Mouse (Mus musculus) forebrain, embryonic 16.5 days (tissue): ENCODE data around the gene Smu1. TPM values are rescaled to one million over a fixed set of nuclear protein-coding genes. Genes with fewer than 3 reads are reported as not detected.

Experiments used
- ATAC-seq: fragments of 200-750 bp; cut with Nextera tagmentation; 2 replicates; pipeline ENCODE4 v1.8.0; 2017; ENCODE audit warnings: mild to moderate bottlenecking, moderate library complexity
- H3K27ac ChIP-seq: fragments of 300-500 bp; sonication (generic); 2 replicates; pipeline ENCODE4 v1.5.1; 2014; ENCODE audit warnings: low read length, control low read depth
- H3K27me3 ChIP-seq: fragments of 300-500 bp; sonication (generic); replicated peaks from 2 replicates; pipeline ENCODE4 v1.6.1; 2014; ENCODE audit warnings: low read length; ENCODE audit not compliant: control insufficient read depth, insufficient read depth
- H3K36me3 ChIP-seq: fragments of 300-500 bp; sonication (generic); 2 replicates; pipeline ENCODE4 v1.6.1; 2014; ENCODE audit not compliant: control insufficient read depth, insufficient read depth
- H3K4me1 ChIP-seq: fragments of 300-500 bp; sonication (generic); replicated peaks from 2 replicates; pipeline ENCODE4 v1.6.1; 2014; ENCODE audit warnings: low read length; ENCODE audit not compliant: control insufficient read depth, insufficient read depth
- H3K4me2 ChIP-seq: fragments of 300-500 bp; sonication (generic); 2 replicates; pipeline ENCODE4 v1.6.1; 2014; ENCODE audit warnings: mild to moderate bottlenecking, low read length, control low read depth
- H3K4me3 ChIP-seq: fragments of 300-500 bp; sonication (generic); replicated peaks from 2 replicates; pipeline ENCODE4 v1.5.1; 2014; ENCODE audit warnings: mild to moderate bottlenecking, low read length, control low read depth
- H3K9ac ChIP-seq: fragments of 300-500 bp; sonication (generic); replicated peaks from 2 replicates; pipeline ENCODE4 v1.6.1; 2014; ENCODE audit warnings: low read depth, low read length, control low read depth
- H3K9me3 ChIP-seq: fragments of 300-500 bp; sonication (generic); 2 replicates; pipeline ENCODE4 v1.6.1; 2016; ENCODE audit warnings: low read length; ENCODE audit not compliant: control insufficient read depth
- WGBS: fragments of 180-500 bp; shearing (Covaris S2); extraction: QIAGEN DNeasy Blood & Tissue Kit; methylation state at CpG from one replicate; pipeline ENCODE4 v1.1.7; 2014; 5-methylcytosine and 5-hydroxymethylcytosine counted together
- microRNA counts: library from miRNA; unstranded; fragments of <30 nt; microRNA quantifications from one replicate; lab custom pipeline; 2016
- microRNA-seq: library from miRNA; unstranded; fragments of <30 nt; microRNA quantifications from one replicate; pipeline ENCODE4, GENCODE M21; 2017
- polyA plus RNA-seq: library from polyadenylated mRNA; unstranded; fragments of >200 nt; fragmentation: Nextera tagmentation; extraction: Ambion mirVana; gene quantifications from 2 replicates; pipeline ENCODE4 v1.2.1, GENCODE M21; 2015

The Smu1 gene
- polyA plus RNA-seq, 1 experiment from 2014 or later: 155 TPM

GRCm38 (mm10) chr4:40697059-40697458 lies 60.7 kb downstream of the Smu1 start:
- Histone ChIP-seq H3K27me3 (no peaks in the 10 kb centered on the region), H3K4me2 (no peak overlapping the region), H3K36me3 (peaks cover 22% of the 10 kb centered on the region), H3K9ac (no peak overlapping the region), H3K27ac (no peak overlapping the region), H3K4me3 (no peak overlapping the region), H3K9me3 (no peaks in the 10 kb centered on the region), H3K4me1 (peaks cover 6% of the 10 kb centered on the region)
- 91% methylated on average over 7 of the region's 7 CpGs for WGBS
- ATAC-seq: no peak

DNA sequence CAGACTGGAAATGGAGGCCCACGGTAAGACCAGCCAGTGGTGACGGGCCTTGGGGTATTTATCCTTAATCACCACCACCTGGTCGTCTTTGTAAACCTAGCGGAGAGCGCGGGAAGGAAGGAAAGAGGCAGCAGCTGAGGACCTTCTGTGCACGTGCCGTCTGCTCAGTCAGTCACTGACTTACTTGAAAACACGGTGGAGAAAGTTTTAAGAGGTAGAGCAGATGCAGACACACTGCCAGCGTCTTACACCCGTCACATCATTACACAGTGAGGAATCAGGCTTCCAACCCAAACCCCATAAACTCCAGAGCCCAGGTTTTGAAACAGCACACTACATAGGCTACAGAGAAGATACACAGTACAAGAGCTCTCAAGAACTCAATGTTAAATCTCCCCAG lies 66.6 kb downstream of the Smu1 start:
- Histone ChIP-seq H3K36me3 (peaks cover 26% of the 10 kb centered on the region), H3K9me3 (no peaks in the 10 kb centered on the region), H3K4me2 (no peak overlapping the region), H3K4me1 (no peaks in the 10 kb centered on the region), H3K9ac (no peak overlapping the region), H3K4me3 (no peak overlapping the region), H3K27me3 (no peaks in the 10 kb centered on the region), H3K27ac (no peak overlapping the region)
- no peak for ATAC-seq
- 88% methylated on average over 11 of the region's 11 CpGs for WGBS

MicroRNAs encoded within 50 kb of the gene (microRNA counts, 519-probe panel; counts per million panel counts)
- microRNA mmu-miR-207 (lab: Ali Mortazavi, UCI): 2,078 counts per million, percentile 34 among the panel's probes with 10 or more counts

Small RNA genes lying within 50 kb of the gene (microRNA-seq; reads per million reads assigned to microRNA genes)
- gene Mir207: not detected

Other genes with a start within 250 kb of the Smu1 start
- gene Aptx, start 54.7 kb downstream of the Smu1 start, polyA plus RNA-seq: 56.9 and 64.9 TPM in 2 replicates
- gene Dnaja1, start 35.8 kb downstream of the Smu1 start, polyA plus RNA-seq: 686 and 721 TPM in 2 replicates
- 6.9 and 7.7 TPM in 2 replicates for gene B4galt1, start 96.1 kb upstream of the Smu1 start, polyA plus RNA-seq
- gene Spink4, start 162.1 kb upstream of the Smu1 start, polyA plus RNA-seq: not detected in 2 replicates
- gene Bag1, start 190.4 kb upstream of the Smu1 start, polyA plus RNA-seq: 180 and 214 TPM in 2 replicates
- gene Chmp5, start 190.5 kb upstream of the Smu1 start, polyA plus RNA-seq: 167 and 183 TPM in 2 replicates
- 133 and 141 TPM in 2 replicates for gene Nfx1, start 213.0 kb upstream of the Smu1 start, polyA plus RNA-seq